26 mouse cellular contexts compared by ENCODE assay signal in the genomic region with DNA sequence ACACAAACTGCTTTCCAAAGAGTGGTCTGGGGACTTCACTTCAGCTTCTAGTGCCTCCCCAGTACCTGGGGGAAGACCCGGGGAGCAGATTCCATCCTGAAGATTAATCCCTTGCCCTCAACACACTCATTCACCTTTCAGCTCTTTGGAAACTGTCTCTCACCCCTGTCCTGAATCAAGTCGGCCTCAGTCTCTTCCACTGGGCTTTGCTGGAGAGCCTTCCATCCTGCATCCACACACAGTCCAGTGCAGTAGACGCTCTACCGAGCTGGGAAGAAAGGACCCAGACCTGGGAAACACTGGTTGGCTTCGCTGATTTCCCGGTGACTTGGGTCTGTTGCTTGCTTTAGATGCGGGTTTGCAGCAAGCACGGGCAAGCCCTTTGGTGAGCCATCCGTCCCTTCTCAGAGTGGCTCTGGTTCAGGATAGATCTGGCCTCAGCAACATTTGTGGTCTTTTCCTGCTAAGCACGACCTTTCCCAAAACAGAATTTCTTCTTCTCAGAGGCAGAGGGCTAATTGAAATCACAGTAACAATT. TPM values are rescaled to one million over a fixed set of nuclear protein-coding genes. Genes with fewer than 3 reads are reported as not detected.
A peak's percentile ranks its signal among the peaks of the same experiment; 100 is the strongest.
DNase-seq lines count a peak whose midpoint lies in the region; ATAC-seq and TF ChIP-seq lines count a peak whose summit lies in the region.
"Had no signal": no experiment of that assay in that cellular context is flagged by ENCODE, and none has a peak within 500 bp of the region (broad histone marks: within the 10 kb centered on the region; RNA-seq: fewer than 3 reads in every experiment).

No protein-coding gene starts in this region.

- TF ChIP-seq CTCF in liver, postnatal 0 days (IDR thresholded peaks at IDR 0.05; ENCODE audit: low read depth) = no peak
- no peak for TF ChIP-seq CTCF in intestine, postnatal 0 days (IDR thresholded peaks at IDR 0.05; ENCODE audit: low read depth)

- H3K27me3 ChIP-seq in liver, embryonic 11.5 days (replicated peaks; ENCODE audit: control insufficient read depth, insufficient read depth, low read length) = peaks cover 98% of the 10 kb centered on the region
- peaks cover 98% of the 10 kb centered on the region for H3K27me3 ChIP-seq in liver, postnatal 0 days (ENCODE audit: insufficient read depth, low read length)
- H3K27me3 ChIP-seq in intestine, embryonic 15.5 days (replicated peaks) = peaks cover 78% of the 10 kb centered on the region
- peaks cover 85% of the 10 kb centered on the region for H3K27me3 ChIP-seq in intestine, postnatal 0 days (replicated peaks; ENCODE audit: control insufficient read depth, insufficient read depth, low read length)
- H3K27me3 ChIP-seq in stomach, embryonic 15.5 days (replicated peaks) = peaks cover 88% of the 10 kb centered on the region

- no peak for ATAC-seq in liver, embryonic 11.5 days (replicated peaks; ENCODE audit: low FRiP score)
- no peak for ATAC-seq in liver, postnatal 0 days
- ATAC-seq in intestine, embryonic 15.5 days = no peak
- ATAC-seq in intestine, postnatal 0 days = no peak
- no peak for ATAC-seq in stomach, embryonic 15.5 days (ENCODE audit: insufficient read depth, low FRiP score, low read depth)
- ATAC-seq in CD4-positive, CD25-positive, alpha-beta regulatory T cell, adult 4 months = no peak
- ATAC-seq: activated CD4-positive, CD25-positive, alpha-beta regulatory T cell, adult 4 months; hindbrain, embryonic 16.5 days; lung, postnatal 0 days had no signal

- no peaks in the 10 kb centered on the region for H3K9me3 ChIP-seq in liver, embryonic 11.5 days (ENCODE audit: control insufficient read depth, low read length)
- no peaks in the 10 kb centered on the region for H3K9me3 ChIP-seq in liver, postnatal 0 days (ENCODE audit: low read length)
- no peaks in the 10 kb centered on the region for H3K9me3 ChIP-seq in intestine, embryonic 15.5 days
- no peaks in the 10 kb centered on the region for H3K9me3 ChIP-seq in intestine, postnatal 0 days (ENCODE audit: control insufficient read depth)
- H3K9me3 ChIP-seq in stomach, embryonic 15.5 days = no peaks in the 10 kb centered on the region
- H3K9me3 ChIP-seq: forebrain, embryonic 12.5 days; heart, embryonic 15.5 days; kidney, embryonic 15.5 days; limb, embryonic 15.5 days; liver, embryonic 15.5 days; neural tube, embryonic 12.5 days had no signal

- H3K4me3 ChIP-seq in liver, embryonic 11.5 days (ENCODE audit: low read depth, low read length) = no peak overlapping the region
- no peak overlapping the region for H3K4me3 ChIP-seq in liver, postnatal 0 days (ENCODE audit: low read depth, low read length)
- H3K4me3 ChIP-seq in intestine, embryonic 15.5 days (replicated peaks) = no peak overlapping the region
- no peak overlapping the region; the same call in 1 of the 2 replicates for H3K4me3 ChIP-seq in intestine, postnatal 0 days (ENCODE audit: low read depth, low read length)
- H3K4me3 ChIP-seq in stomach, embryonic 15.5 days (replicated peaks) = peak overlapping the region; percentile 41
- H3K4me3 ChIP-seq: forebrain, embryonic 12.5 days; heart, embryonic 15.5 days; kidney, embryonic 15.5 days; limb, embryonic 15.5 days; liver, embryonic 15.5 days; neural tube, embryonic 12.5 days had no signal

- H3K27ac ChIP-seq in liver, embryonic 11.5 days (ENCODE audit: low read depth, low read length) = no peak overlapping the region
- no peak overlapping the region for H3K27ac ChIP-seq in liver, postnatal 0 days (ENCODE audit: low read depth)
- H3K27ac ChIP-seq in intestine, embryonic 15.5 days = no peak overlapping the region
- no peak overlapping the region for H3K27ac ChIP-seq in intestine, postnatal 0 days (ENCODE audit: low read depth, low read length)
- H3K27ac ChIP-seq in stomach, embryonic 15.5 days = no peak overlapping the region
- H3K27ac ChIP-seq: forebrain, embryonic 12.5 days; heart, embryonic 15.5 days; kidney, embryonic 15.5 days; limb, embryonic 15.5 days; liver, embryonic 15.5 days; macrophage; neural tube, embryonic 12.5 days had no signal

- TF ChIP-seq EP300 in liver, postnatal 0 days (IDR thresholded peaks at IDR 0.05; ENCODE audit: low read depth) = no peak

- H3K9ac ChIP-seq in liver, embryonic 11.5 days (ENCODE audit: low read depth, low read length) = no peak overlapping the region
- no peak overlapping the region for H3K9ac ChIP-seq in liver, postnatal 0 days (replicated peaks)
- H3K9ac ChIP-seq in intestine, embryonic 15.5 days = no peak overlapping the region
- H3K9ac ChIP-seq in intestine, postnatal 0 days (ENCODE audit: low read depth, low read length) = peak overlapping the region; percentile 26; the same call in 1 of the 2 replicates
- no peak overlapping the region for H3K9ac ChIP-seq in stomach, embryonic 15.5 days
- H3K9ac ChIP-seq: forebrain, embryonic 12.5 days; heart, embryonic 15.5 days; kidney, embryonic 15.5 days; limb, embryonic 15.5 days; liver, embryonic 15.5 days; neural tube, embryonic 12.5 days had no signal

- H3K36me3 ChIP-seq in liver, embryonic 11.5 days (ENCODE audit: control insufficient read depth, insufficient read depth, low read length) = no peaks in the 10 kb centered on the region
- no peaks in the 10 kb centered on the region for H3K36me3 ChIP-seq in liver, postnatal 0 days (replicated peaks; ENCODE audit: insufficient read depth, low read length)
- no peaks in the 10 kb centered on the region for H3K36me3 ChIP-seq in intestine, embryonic 15.5 days
- H3K36me3 ChIP-seq in intestine, postnatal 0 days (ENCODE audit: control insufficient read depth, insufficient read depth) = no peaks in the 10 kb centered on the region
- H3K36me3 ChIP-seq in stomach, embryonic 15.5 days = no peaks in the 10 kb centered on the region
- H3K36me3 ChIP-seq: forebrain, embryonic 12.5 days; heart, embryonic 15.5 days; kidney, embryonic 15.5 days; limb, embryonic 15.5 days; liver, embryonic 15.5 days; neural tube, embryonic 12.5 days had no signal

- 4% methylated on average over 10 of the region's 10 CpGs for WGBS in liver, embryonic 11.5 days
- 3% methylated on average over 10 of the region's 10 CpGs for WGBS in liver, postnatal 0 days (ENCODE audit: insufficient replicate concordance)
- 12% methylated on average over 10 of the region's 10 CpGs for WGBS in intestine, embryonic 15.5 days
- WGBS in intestine, postnatal 0 days = 21% methylated on average over 10 of the region's 10 CpGs
- 6% methylated on average over 10 of the region's 10 CpGs for WGBS in stomach, embryonic 15.5 days

- H3K4me1 ChIP-seq in liver, embryonic 11.5 days (replicated peaks; ENCODE audit: control insufficient read depth, insufficient read depth, low read length) = no peaks in the 10 kb centered on the region
- 0 out of 2 replicates have a peak, but pooled peaks cover 4% of the 10 kb centered on the region for H3K4me1 ChIP-seq in liver, postnatal 0 days (ENCODE audit: insufficient read depth)
- 0 out of 2 replicates have a peak, but pooled peaks cover 7% of the 10 kb centered on the region for H3K4me1 ChIP-seq in intestine, embryonic 15.5 days (replicated peaks)
- no peaks in the 10 kb centered on the region for H3K4me1 ChIP-seq in intestine, postnatal 0 days (replicated peaks; ENCODE audit: control insufficient read depth, insufficient read depth, low read length)
- no peaks in the 10 kb centered on the region for H3K4me1 ChIP-seq in stomach, embryonic 15.5 days
- H3K4me1 ChIP-seq: liver, embryonic 15.5 days had no signal

- H3K4me2 ChIP-seq in liver, embryonic 11.5 days = no peak overlapping the region
- H3K4me2 ChIP-seq in liver, postnatal 0 days (ENCODE audit: low read depth, low read length) = no peak overlapping the region
- peak overlapping the region; percentile 15; the same call in 1 of the 2 replicates for H3K4me2 ChIP-seq in intestine, embryonic 15.5 days (replicated peaks)
- no peak overlapping the region for H3K4me2 ChIP-seq in intestine, postnatal 0 days (replicated peaks; ENCODE audit: low read depth)
- H3K4me2 ChIP-seq in stomach, embryonic 15.5 days = peak overlapping the region; percentile 33
- H3K4me2 ChIP-seq: forebrain, embryonic 12.5 days; heart, embryonic 15.5 days; kidney, embryonic 15.5 days; limb, embryonic 15.5 days; liver, embryonic 15.5 days; neural tube, embryonic 12.5 days had no signal

- DNase-seq in liver, embryonic 11.5 days (ENCODE audit: low spot score) = peak; percentile 39
- DNase-seq in liver, postnatal 0 days = no peak
- DNase-seq in ovary, postnatal 36 days (ENCODE audit: low spot score) = no peak
- DNase-seq: adrenal gland, adult 8-10 months; cerebellum, adult 11-12 months; cerebellum, postnatal 14 days; gastrocnemius, postnatal 36 days; heart, postnatal 4 days; kidney, adult 11 months; kidney, postnatal 36 days; thymus, postnatal 25 days had no signal

RNA-seq across cellular contexts. Expression of a gene that starts 3.1 kb away (rescaled TPM):
- 0.47 and 0.94 TPM in 2 replicates for polyA plus RNA-seq in liver, embryonic 11.5 days (2014; fragmentation: Nextera tagmentation; extraction: Ambion mirVana)
- not detected in 2 replicates for polyA plus RNA-seq in liver, postnatal 0 days (2015; fragmentation: Nextera tagmentation; extraction: Ambion mirVana)
- polyA plus RNA-seq in intestine, embryonic 15.5 days (2015; fragmentation: Nextera tagmentation; extraction: Ambion mirVana) = 5.7 and 5.8 TPM in 2 replicates
- 6.7 and 9.2 TPM in 2 replicates for polyA plus RNA-seq in intestine, postnatal 0 days (2015; fragmentation: Nextera tagmentation; extraction: Ambion mirVana)
- polyA plus RNA-seq in stomach, embryonic 15.5 days (2015; fragmentation: Nextera tagmentation; extraction: Ambion mirVana) = 10.0 and 14.0 TPM in 2 replicates
- polyA plus RNA-seq in CD4-positive, CD25-positive, alpha-beta regulatory T cell, adult 4 months (2017; shearing (Covaris generic)) = not detected
- polyA plus RNA-seq: activated CD4-positive, CD25-positive, alpha-beta regulatory T cell, adult 4 months; C2C12; forebrain, embryonic 12.5 days; heart, embryonic 15.5 days; hindbrain, embryonic 16.5 days; kidney, embryonic 15.5 days; limb, embryonic 15.5 days; liver, embryonic 15.5 days; lung, postnatal 0 days; macrophage; neural tube, embryonic 12.5 days had no signal

RNA-seq across cellular contexts. Expression of a gene that starts 34.2 kb away (rescaled TPM):
- 0.14 TPM in 1 of 2 replicates, not detected in the other for polyA plus RNA-seq in liver, embryonic 11.5 days (2014; fragmentation: Nextera tagmentation; extraction: Ambion mirVana)
- polyA plus RNA-seq in liver, postnatal 0 days (2015; fragmentation: Nextera tagmentation; extraction: Ambion mirVana) = not detected in 2 replicates
- 36.0 and 38.2 TPM in 2 replicates for polyA plus RNA-seq in intestine, embryonic 15.5 days (2015; fragmentation: Nextera tagmentation; extraction: Ambion mirVana)
- polyA plus RNA-seq in intestine, postnatal 0 days (2015; fragmentation: Nextera tagmentation; extraction: Ambion mirVana) = 35.0 and 38.9 TPM in 2 replicates
- polyA plus RNA-seq in stomach, embryonic 15.5 days (2015; fragmentation: Nextera tagmentation; extraction: Ambion mirVana) = 8.1 and 9.8 TPM in 2 replicates
- not detected for polyA plus RNA-seq in CD4-positive, CD25-positive, alpha-beta regulatory T cell, adult 4 months (2017; shearing (Covaris generic))
- polyA plus RNA-seq: activated CD4-positive, CD25-positive, alpha-beta regulatory T cell, adult 4 months; C2C12; forebrain, embryonic 12.5 days; heart, embryonic 15.5 days; hindbrain, embryonic 16.5 days; kidney, embryonic 15.5 days; limb, embryonic 15.5 days; liver, embryonic 15.5 days; lung, postnatal 0 days; macrophage; neural tube, embryonic 12.5 days had no signal

RNA-seq across cellular contexts. Expression of a gene that starts 49.4 kb away (rescaled TPM):
- polyA plus RNA-seq in liver, embryonic 11.5 days (2014; fragmentation: Nextera tagmentation; extraction: Ambion mirVana) = 0.49 and 0.53 TPM in 2 replicates
- 35.9 and 38.6 TPM in 2 replicates for polyA plus RNA-seq in liver, postnatal 0 days (2015; fragmentation: Nextera tagmentation; extraction: Ambion mirVana)
- polyA plus RNA-seq in intestine, embryonic 15.5 days (2015; fragmentation: Nextera tagmentation; extraction: Ambion mirVana) = 1.6 and 1.7 TPM in 2 replicates
- polyA plus RNA-seq in intestine, postnatal 0 days (2015; fragmentation: Nextera tagmentation; extraction: Ambion mirVana) = 0.95 and 1.1 TPM in 2 replicates
- polyA plus RNA-seq in stomach, embryonic 15.5 days (2015; fragmentation: Nextera tagmentation; extraction: Ambion mirVana) = 0.41 and 0.71 TPM in 2 replicates
- not detected for polyA plus RNA-seq in CD4-positive, CD25-positive, alpha-beta regulatory T cell, adult 4 months (2017; shearing (Covaris generic))
- polyA plus RNA-seq: activated CD4-positive, CD25-positive, alpha-beta regulatory T cell, adult 4 months; C2C12; forebrain, embryonic 12.5 days; heart, embryonic 15.5 days; hindbrain, embryonic 16.5 days; kidney, embryonic 15.5 days; limb, embryonic 15.5 days; lung, postnatal 0 days; macrophage; neural tube, embryonic 12.5 days had no signal

Comparison
In these comparisons a context has a peak if more than half of its experiments do, and no peak if none do; other contexts are left out.
1. H3K4me2 ChIP-seq: peak in intestine, embryonic 15.5 days (single experiment) and stomach, embryonic 15.5 days (single experiment); none in liver, embryonic 11.5 days (single experiment), liver, postnatal 0 days (single experiment) and intestine, postnatal 0 days (single experiment).
2. RNA of a gene that starts 49.4 kb away (polyA plus RNA-seq): 35.9 to 38.6 TPM in liver, postnatal 0 days; 1.6 to 1.7 TPM in intestine, embryonic 15.5 days, 0.95 to 1.1 TPM in intestine, postnatal 0 days, 0.49 to 0.53 TPM in liver, embryonic 11.5 days, 0.41 to 0.71 TPM in stomach, embryonic 15.5 days and not detected in CD4-positive, CD25-positive, alpha-beta regulatory T cell, adult 4 months; every median in the first group is over 10 times any median in the second.